Mouse (Mus musculus) megakaryocyte, embryonic 14.5 days (primary cell): ENCODE data around the gene Csmd2.

Experiments
- FLI1 ChIP-seq: IDR thresholded peaks from 2 replicates; pipeline ENCODE4 v1.6.1; 2012; ENCODE audit warnings: low read length, inconsistent platforms, mixed read lengths
- GATA1 ChIP-seq: IDR thresholded peaks from 3 replicates; pipeline ENCODE4 v1.6.1; 2012; ENCODE audit warnings: mixed read lengths, low read length, inconsistent platforms, borderline replicate concordance

DNA sequence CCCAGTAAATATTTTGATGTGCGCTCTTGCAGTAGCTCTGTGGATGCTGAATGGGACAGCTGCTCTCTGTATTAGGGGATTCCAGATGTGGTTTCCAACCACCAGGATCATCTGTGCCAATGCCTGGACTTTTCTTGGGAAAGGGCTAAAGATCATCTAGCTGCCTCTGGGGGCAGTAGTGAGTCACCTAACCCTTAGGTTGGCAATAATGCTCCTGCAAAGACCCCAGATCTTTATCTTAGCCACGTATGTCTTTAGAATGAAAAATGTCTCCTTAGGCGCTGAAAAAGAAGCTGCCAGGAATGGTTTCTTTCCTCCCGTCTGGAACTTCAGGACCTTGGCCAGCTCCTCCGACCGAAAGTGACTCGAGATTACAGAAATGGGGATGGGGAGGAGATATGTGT is 17.6 kb upstream of the Csmd2 start:
- no peak for TF ChIP-seq GATA1
- TF ChIP-seq FLI1 = no peak
